Mouse (Mus musculus) right cerebral cortex, postnatal 36 days (tissue): Measurements from ENCODE around the gene Galr3.

ENCODE experiments used
- DNase-seq, 2 experiments: peaks; one replicate each; pipeline ENCODE4 v3.0.0; 2022; ENCODE audit warnings: low spot score in 2 of 2, mixed read lengths in 1 of 2

Galr3 gene

GRCm38 (mm10) chr15:79052366-79052765, 10.7 kb downstream of the Galr3 start:
- no peak for DNase-seq

DNA sequence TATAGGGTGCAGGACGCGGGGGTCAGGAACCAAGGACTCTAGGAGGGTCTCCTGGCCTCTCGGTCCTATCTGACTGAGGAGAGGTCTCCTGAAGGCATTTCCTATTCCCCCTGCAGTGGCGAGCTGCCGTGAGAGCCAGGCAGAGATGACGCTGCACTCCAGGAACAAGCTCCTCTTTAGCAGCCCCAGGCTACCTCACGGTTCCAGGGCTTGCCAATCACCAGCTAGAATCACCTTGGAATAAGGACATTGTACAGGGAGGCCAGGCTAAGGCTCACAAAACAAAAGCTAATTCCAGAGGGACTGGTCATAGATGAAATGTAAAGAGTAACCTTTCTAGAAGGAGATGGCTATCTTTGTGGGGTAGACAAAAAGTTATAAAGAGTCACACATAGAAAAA, 14.9 kb downstream of the Galr3 start:
- DNase-seq, result no peak

- no peak for DNase-seq
Measured at GRCm38 (mm10) chr15:79057850-79058249, 16.2 kb downstream of the Galr3 start.

DNA sequence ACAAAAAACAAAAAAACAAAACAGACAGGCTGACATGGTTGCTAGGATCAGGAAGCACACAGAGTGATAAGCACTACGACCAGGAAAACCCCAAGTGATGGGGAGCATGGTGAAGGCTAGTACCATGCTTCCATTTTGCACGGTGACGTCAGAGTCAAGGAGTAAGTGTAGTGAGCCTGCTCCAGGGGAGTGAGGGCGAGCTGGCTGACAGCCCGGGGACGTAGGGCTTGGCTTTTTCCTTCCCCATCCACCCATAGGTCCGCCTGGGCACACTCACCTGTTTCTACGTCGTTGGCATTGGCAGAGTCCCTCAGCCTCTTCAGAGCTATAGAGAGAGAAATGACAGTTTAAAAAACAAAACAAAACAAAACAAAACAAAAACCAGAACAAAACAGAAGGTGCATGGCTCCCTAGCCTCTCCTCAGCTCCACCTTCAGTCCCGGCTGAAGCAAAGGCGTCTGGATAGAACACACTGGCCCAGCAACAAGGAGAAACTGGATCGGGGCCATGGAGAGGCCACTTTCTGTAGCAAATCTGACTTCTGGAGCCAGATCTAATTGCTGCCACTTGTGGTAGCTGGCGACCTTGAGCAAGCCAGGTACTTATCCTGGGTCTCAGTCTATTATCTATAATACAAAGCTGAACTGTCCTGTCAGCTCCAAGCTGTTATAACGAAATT, 19.3 kb downstream of the Galr3 start:
- no peak for DNase-seq

- peak; percentile 99 for DNase-seq
Measured at GRCm38 (mm10) chr15:79062376-79063159, 20.9 kb downstream of the Galr3 start, which contains the start of gene Ankrd54. Ankrd54 (minus strand) TSS chr15:79062893.

DNA sequence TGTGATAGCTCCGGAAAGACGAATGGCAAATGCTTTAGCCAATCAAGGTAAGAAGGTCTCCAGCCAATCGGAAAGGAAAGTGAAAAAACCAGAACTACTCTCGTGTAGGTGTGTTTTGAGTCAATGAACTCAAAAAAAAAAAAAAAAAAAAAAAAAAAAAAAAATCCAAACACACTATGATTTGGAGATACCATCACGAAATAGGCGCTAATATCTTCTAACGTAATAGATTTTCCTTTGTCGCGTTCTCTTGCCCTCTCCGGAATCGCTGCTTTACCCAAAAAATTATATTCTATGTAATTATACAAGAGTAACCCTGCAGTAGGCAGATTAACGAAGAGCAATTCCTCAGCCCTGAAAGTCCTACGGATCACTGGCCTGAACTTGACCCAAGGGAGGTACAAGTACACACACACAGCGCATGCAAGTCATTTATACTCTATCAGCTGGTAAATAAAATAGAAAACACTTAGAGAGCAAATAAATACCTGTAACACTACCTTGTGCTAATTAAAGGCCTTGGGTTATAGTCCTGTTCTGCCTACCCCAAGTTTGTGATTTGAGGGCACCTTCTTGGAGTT, 21.6 kb downstream of the Galr3 start:
- DNase-seq, result no peak

DNA sequence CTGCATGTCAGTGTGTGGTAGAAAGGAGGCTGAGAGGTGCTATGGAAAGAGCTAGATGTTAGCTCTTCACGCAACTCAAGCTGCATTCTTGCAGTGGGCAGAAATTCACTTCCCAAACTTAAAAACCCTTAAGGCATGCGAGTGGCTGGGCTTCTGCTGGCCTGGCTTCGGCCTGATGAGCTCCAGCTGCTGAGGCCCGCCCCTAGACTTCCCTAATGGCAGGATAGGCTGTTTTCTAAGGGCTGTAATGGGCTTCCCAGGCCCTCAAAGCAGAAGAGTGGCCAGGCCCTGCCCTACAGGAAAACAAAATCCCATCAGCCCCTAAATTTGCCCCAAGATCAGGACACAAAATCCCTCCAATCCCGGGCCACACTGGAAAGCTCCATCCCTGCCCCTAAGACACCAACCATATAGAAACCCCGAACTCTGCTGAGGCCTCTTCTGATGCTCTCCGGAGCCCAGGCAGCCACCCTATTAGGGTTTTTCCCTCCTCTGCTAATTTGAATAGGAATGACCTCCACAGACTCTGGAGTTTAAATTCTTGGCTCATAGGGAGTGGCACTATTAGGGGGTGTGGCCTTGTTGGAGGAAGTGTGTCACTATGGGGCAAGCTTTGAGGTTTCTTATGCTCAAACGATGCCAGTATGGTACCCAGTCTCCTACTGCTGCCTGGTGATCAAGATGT, 23.5 kb downstream of the Galr3 start:
- DNase-seq, result no peak

- no peak for DNase-seq
Measured at GRCm38 (mm10) chr15:79066276-79066675, 24.6 kb downstream of the Galr3 start.

GRCm38 (mm10) chr15:79067631-79068030, 25.9 kb downstream of the Galr3 start:
- no peak for DNase-seq

DNA sequence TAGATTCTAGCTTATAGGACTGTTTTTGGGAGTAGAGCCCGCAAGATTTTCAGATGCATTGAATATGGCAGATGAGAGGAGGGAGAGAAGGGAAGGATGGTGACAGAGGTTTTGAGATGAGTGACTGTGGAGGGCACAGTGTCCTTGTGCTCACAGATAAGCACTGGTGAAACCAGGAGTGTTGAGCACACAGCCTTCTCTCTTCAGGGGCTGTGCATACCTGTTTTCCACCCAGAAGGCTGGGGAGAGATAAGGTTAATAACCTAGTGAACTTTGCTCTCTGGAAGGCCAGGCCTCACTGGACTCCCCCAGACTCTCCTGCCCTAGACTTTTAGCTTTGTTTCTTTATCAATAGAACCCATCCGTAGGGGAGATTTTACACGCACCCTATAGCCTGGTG, 26.7 kb downstream of the Galr3 start:
- DNase-seq, result no peak

DNA sequence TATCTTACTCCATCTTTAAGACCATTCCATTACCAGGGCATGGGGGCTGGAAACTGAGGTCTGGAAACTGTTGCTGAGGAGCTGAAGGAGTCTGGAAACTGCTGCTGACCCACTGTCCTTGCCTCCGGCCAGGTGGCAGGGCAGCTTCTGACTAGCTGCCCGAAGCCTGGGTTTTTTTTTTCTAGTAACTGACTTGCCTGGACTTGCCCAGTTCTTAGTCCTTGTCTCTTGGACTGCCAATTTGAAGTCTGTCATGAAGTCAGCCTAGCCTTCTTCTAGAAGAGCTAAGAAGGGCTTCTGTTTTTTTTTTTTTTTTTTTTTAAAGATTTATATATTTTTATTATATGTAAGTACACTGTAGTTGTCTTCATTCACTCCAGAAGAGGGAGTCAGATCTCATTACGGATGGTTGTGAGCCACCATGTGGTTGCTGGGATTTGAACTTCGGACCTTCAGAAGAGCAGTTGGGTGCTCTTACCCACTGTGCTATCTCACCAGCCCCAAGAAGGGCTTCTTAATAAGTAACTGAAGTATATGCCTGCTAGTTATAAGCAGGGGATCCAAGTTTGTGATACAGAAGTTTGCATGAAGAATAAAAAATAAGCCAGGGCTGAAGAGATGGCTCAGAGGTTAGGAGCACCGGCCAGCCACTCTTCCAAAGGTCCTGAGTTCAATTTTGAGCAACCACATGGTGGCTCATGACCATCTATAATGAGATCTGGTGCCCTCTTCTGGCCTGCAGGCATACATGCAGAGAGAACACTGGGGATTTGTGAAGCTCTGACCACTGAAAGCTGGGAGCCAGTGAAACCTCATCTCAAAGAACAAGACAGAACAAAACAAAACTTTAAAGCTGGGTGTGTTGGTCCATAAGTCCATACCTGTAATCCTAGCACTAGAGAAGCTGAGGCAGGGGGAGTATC, 29.7 kb downstream of the Galr3 start:
- DNase-seq, result no peak

GRCm38 (mm10) chr15:79073752-79074151, 32.1 kb downstream of the Galr3 start:
- no peak for DNase-seq

DNA sequence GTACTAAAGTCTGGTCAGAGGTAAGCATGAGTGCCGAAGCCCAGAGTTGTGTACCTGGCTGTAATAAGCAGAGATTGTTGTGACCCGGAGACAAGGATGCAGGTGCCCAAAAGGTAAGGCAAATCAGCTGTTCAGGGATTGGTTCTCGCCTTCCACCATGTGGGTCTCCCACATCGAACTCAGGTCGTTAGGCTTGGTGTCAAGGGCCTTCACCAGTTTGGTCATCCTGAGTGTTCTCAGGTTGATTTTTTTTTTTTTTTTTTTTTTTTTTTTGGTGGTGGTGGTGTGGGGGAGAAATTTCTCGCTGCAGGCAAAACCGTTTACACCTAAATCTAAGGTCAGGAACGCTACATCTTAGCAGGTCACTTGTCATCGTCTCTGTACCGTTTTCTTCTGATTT, 32.8 kb downstream of the Galr3 start:
- DNase-seq, result no peak

DNA sequence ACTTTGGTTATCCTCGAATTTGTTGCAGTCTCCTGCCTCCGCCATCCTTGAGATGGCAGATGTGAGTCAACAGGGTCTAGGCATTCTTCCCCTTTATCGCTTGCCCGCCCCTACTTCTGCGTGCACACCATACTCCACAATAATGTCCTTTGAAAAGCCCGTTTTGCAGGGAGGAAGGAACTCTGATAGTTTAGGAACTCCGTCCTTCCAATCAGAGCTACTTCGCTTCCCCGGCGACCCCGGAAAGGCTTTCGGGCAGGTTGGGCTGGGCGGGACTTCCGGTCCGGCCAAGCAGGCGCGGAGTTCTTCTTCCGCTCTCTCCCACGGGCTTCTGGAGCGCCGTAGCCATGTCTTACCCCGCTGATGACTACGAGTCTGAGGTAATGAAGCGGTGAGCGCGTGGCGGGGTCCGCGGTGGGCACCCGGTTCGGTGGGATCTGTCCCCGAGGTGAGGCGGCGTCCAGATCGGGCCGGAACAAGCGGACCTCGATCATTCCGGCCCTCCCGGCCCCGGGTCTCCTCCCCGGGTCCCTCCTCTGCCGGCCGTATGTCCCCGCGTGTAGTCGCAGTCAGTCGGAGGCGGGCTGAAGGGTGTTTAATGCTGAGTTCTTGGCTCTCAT, 33.3 kb downstream of the Galr3 start, which contains the start of gene Eif3l:
Gene Eif3l, plus strand, starts transcription at position 267 of the 620 bp plus-strand sequence.
- DNase-seq, result peak; percentile 82 to 84

- DNase-seq, result no peak
Measured at GRCm38 (mm10) chr15:79075658-79076365, 34.1 kb downstream of the Galr3 start.

GRCm38 (mm10) chr15:79079567-79079966, 37.9 kb downstream of the Galr3 start:
- no peak for DNase-seq

DNA sequence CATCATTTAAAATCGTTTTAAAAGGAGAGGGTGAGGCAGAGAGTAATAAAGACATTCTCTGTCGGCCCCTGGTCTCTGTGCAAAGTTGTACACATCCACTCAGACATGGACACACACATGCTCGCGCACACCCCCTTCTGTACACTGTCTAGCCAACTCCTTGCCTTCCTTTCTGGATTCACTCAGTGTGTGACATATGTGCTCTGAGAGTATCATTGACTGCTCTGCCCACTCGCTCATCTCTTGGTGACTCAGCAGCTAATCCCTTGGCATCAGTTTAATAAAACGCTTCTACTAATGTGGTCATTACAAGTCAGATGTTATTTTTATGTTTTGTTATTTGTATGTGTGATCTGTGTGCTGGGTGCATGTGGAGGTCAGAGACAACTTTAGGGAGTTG, 50.6 kb downstream of the Galr3 start:
- no peak for DNase-seq
